Mouse (Mus musculus) testis, adult 2 months (tissue): ENCODE data around the gene Catsperz. TPM values are rescaled to one million over a fixed set of nuclear protein-coding genes. Genes with fewer than 3 reads are reported as not detected.
A peak's percentile ranks its signal among the peaks of the same experiment; 100 is the strongest.

Experiments used
- H3K27ac ChIP-seq: fragments of 200-500 bp; 2 replicates; pipeline ENCODE4 v1.5.1; 2012; ENCODE audit warnings: low read depth, low read length; ENCODE audit not compliant: control insufficient read depth, insufficient read depth
- H3K27me3 ChIP-seq: fragments of 200-500 bp; 2 replicates; pipeline ENCODE4 v1.6.1; 2012; ENCODE audit warnings: mild to moderate bottlenecking, low read length, moderate library complexity; ENCODE audit not compliant: control insufficient read depth, insufficient read depth
- H3K36me3 ChIP-seq: fragments of 200-500 bp; 2 replicates; pipeline ENCODE4 v1.6.1; 2012; ENCODE audit warnings: mild to moderate bottlenecking, low read length; ENCODE audit not compliant: control insufficient read depth, insufficient read depth
- H3K4me1 ChIP-seq: fragments of 200-500 bp; 2 replicates; pipeline ENCODE4 v1.6.1; 2012; ENCODE audit warnings: low read length; ENCODE audit not compliant: control insufficient read depth, insufficient read depth
- H3K4me3 ChIP-seq: fragments of 200-500 bp; 2 replicates; pipeline ENCODE4 v1.5.1; 2012; ENCODE audit warnings: low read depth, mild to moderate bottlenecking, low read length, moderate library complexity, mixed read lengths; ENCODE audit not compliant: control insufficient read depth
- CTCF ChIP-seq: fragments of 200-500 bp; IDR thresholded peaks from 2 replicates; pipeline ENCODE4 v1.5.1; 2012; ENCODE audit warnings: low read depth, mild to moderate bottlenecking, inconsistent platforms, low read length, moderate library complexity; ENCODE audit not compliant: control insufficient read depth, insufficient read depth, insufficient replicate concordance
- POLR2A ChIP-seq: fragments of 200-500 bp; IDR thresholded peaks from 2 replicates; pipeline ENCODE4 v1.6.1; 2012; ENCODE audit warnings: low read depth, mild to moderate bottlenecking, inconsistent platforms, low read length, moderate library complexity; ENCODE audit not compliant: control insufficient read depth
- polyA plus RNA-seq: library from polyadenylated mRNA; depleted of rRNA; stranded (reverse); fragments of >200 nt; gene quantifications from 2 replicates; pipeline ENCODE4 v1.2.3, GENCODE M21; 2012; rRNA removed

The Catsperz gene
- 1,294 and 1,426 TPM in 2 replicates for polyA plus RNA-seq

GRCm38 (mm10) chr19:6925307-6925573 is at the start of gene Catsperz:
Gene Catsperz (minus strand): TSS chr19:6925380.
- Histone ChIP-seq H3K27me3 (no peaks in the 10 kb centered on the region), H3K36me3 (no peaks in the 10 kb centered on the region), H3K4me3 (peak within 1 kb of the TSS; percentile 85), H3K27ac (peak within 1 kb of the TSS; percentile 61), H3K4me1 (peaks cover 45% of the 10 kb centered on the region)
- TF ChIP-seq POLR2A (peak; percentile 69; the same call in 1 of the 2 replicates), CTCF (no peak)

GRCm38 (mm10) chr19:6974211-6975205 is 49.3 kb upstream of the Catsperz start, which contains the start of gene Ppp1r14b:
Gene Ppp1r14b (plus strand): TSS chr19:6974968.
- Histone ChIP-seq H3K36me3 (no peaks in the 10 kb centered on the region), H3K4me3 (peak within 1 kb of the TSS; percentile 91), H3K4me1 (peaks cover 31% of the 10 kb centered on the region), H3K27me3 (no peaks in the 10 kb centered on the region), H3K27ac (peak within 1 kb of the TSS; percentile 80)
- TF ChIP-seq POLR2A (peak; percentile 38; the same call in 1 of the 2 replicates), CTCF (no peak)

DNA sequence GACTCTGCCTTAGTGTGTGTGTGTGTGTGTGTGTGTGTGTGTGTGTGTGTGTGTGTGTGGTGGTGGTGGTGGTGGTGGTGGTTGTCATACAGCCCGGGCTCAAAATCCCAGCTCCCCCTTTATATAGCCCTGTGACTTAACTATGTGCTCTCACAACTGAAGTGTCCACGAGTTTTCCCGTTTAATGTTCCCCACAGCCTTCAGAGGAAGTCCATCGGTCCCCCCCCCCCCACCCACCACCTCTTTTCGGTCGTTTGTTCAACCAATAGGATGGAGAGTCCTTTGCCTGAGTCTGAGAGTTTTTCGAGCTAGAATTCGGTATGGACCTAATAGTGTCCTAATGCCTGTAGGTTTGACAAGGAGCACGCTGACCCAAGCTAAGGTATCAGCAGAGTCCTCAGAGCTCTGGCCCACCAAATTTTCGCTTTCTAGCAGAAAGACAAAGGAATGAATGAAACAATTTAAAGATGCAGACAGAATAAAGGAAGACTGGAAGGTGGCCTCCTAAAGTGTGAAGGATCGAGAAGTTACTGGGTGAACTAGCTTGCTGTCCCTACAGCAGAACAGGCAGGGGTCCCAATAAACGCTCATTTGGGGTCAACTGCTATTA is 48.5 kb upstream of the Catsperz start:
- TF ChIP-seq CTCF (no peak), POLR2A (no peak)
- H3K4me1 ChIP-seq, result peaks cover 29% of the 10 kb centered on the region
- H3K36me3 ChIP-seq, result no peaks in the 10 kb centered on the region
- H3K27me3 ChIP-seq, result no peaks in the 10 kb centered on the region
- H3K4me3 ChIP-seq, result peak overlapping the region; percentile 89
- no peak overlapping the region for H3K27ac ChIP-seq

DNA sequence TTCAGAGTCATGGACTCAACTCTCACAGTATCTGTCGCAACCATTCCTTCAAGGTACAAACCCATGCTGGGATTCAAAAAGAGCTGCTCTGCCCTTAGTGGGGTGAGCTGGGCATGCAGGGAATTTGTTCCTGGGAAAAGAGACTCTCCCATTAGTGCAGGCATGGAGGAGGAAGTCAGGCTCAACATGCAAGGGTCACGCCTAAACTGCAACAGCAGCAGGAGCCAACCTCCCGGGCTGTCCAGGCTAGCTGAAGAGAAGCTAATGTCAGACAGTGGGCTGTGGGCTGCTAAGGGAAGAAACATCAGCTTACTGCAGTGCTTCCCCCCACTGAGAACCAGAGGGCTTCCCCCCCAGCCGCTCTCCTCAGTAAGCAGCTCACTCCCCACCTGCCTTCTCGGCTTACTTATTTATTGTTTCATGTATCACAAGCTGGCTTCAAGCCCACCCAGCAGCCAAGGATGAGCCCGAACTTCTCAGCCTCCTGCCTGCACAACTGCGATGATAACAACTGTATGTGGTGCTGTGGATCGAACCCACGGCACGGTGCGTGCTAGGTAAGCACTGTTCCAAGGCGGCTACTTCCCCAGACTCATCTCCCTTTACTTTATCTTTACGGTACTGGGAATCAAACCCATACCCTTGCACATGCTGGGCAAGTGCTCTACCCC is 47.2 kb upstream of the Catsperz start:
- Histone ChIP-seq H3K4me3 (no peak overlapping the region), H3K27ac (no peak overlapping the region), H3K27me3 (no peaks in the 10 kb centered on the region), H3K4me1 (peaks cover 31% of the 10 kb centered on the region), H3K36me3 (no peaks in the 10 kb centered on the region)
- TF ChIP-seq CTCF, result no peak
- no peak for TF ChIP-seq POLR2A

DNA sequence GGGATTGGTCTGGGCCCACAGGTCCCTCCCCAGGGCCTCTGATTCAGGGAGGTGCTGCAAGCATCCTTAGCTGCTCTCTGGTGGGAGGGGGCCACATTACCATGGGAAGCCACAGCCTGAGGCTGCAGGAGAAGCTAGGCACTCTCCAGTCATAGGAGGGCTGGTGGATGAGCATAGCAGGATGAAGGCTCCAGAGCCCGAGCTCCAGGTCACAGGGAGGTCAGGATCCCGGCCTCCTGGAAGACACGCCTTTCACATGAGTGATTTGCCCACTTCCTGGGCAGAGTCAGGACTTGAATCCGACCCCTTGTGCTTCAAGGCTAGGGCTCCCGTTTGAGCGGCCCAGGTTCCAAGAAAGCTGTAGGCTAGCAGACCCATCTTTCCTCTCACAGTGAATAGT is 46.5 kb upstream of the Catsperz start:
- TF ChIP-seq CTCF (no peak), POLR2A (no peak)
- peaks cover 31% of the 10 kb centered on the region for H3K4me1 ChIP-seq
- H3K36me3 ChIP-seq, result no peaks in the 10 kb centered on the region
- H3K27me3 ChIP-seq, result no peaks in the 10 kb centered on the region
- no peak overlapping the region for H3K27ac ChIP-seq
- H3K4me3 ChIP-seq, result no peak overlapping the region

DNA sequence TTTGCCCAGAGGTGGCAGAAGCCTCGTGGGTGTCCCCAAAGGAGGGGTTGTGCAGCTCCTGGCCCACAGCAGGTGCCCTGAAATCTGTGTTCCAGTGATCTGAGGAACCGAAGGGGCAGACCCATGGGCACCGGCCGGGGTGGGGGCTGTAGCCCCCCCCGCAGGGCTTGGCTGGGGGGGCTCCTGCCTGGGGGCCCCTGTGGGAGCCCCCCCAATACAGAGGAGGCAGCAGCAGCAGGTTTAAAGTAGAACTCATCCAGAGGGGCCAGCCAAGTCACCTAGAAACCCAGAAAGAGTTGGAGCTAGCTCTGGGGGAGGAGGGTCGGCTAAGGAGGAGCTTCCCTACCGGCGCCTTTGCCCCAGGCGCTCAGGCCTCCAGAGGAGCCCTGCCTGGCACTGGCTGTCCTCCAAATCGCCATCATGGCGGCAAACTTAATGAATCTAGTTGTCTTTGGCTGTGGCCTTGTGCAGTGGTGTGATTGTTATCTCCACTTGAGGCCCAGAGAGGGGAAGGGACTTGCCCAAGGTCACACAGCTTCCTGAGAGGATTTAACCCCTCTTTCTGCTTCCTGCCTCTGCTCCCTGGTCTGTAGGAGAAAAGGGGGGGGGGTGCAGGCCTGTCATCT is 45.4 kb upstream of the Catsperz start:
- H3K27me3 ChIP-seq, result no peaks in the 10 kb centered on the region
- peaks cover 24% of the 10 kb centered on the region for H3K4me1 ChIP-seq

More for the DNA sequence above, 45.4 kb upstream of the Catsperz start:
- H3K27ac ChIP-seq, result no peak overlapping the region
- no peak overlapping the region; the same call in 1 of the 2 replicates for H3K4me3 ChIP-seq
- TF ChIP-seq POLR2A (no peak), CTCF (no peak)
- no peaks in the 10 kb centered on the region for H3K36me3 ChIP-seq
